Mouse (Mus musculus) cortical plate, adult 2 months (tissue): Measurements from ENCODE around the gene Kcnh3. TPM values are rescaled to one million over a fixed set of nuclear protein-coding genes. Genes with fewer than 3 reads are reported as not detected.
A peak's percentile ranks its signal among the peaks of the same experiment; 100 is the strongest.
"Not testable (repeated sequence)": the region's sequence is repeated elsewhere in the genome, so short reads cannot be mapped to it uniquely, and the experiment has no call there.

Source experiments
- H3K27ac ChIP-seq: fragments of 200-500 bp; 2 replicates; pipeline ENCODE4 v1.5.1; 2012; ENCODE audit warnings: low read length, control low read depth, inconsistent platforms; ENCODE audit not compliant: insufficient read depth
- H3K4me1 ChIP-seq: fragments of 200-500 bp; 2 replicates; pipeline ENCODE4 v1.6.1; 2011; ENCODE audit warnings: low read length; ENCODE audit not compliant: control insufficient read depth, insufficient read depth
- H3K4me3 ChIP-seq: fragments of 200-500 bp; 2 replicates; pipeline ENCODE4 v1.5.1; 2011; ENCODE audit warnings: mild to moderate bottlenecking, low read length, control low read depth; ENCODE audit not compliant: insufficient read depth
- CTCF ChIP-seq: fragments of 200-500 bp; IDR thresholded peaks from 2 replicates; pipeline ENCODE4 v1.5.1; 2011; ENCODE audit warnings: mild to moderate bottlenecking, control low read depth, low read length; ENCODE audit not compliant: insufficient read depth; ENCODE audit errors: extremely low read depth
- POLR2A ChIP-seq: fragments of 200-500 bp; IDR thresholded peaks from 2 replicates; pipeline ENCODE4 v1.6.1; 2011; ENCODE audit warnings: mild to moderate bottlenecking, low read length, control low read depth; ENCODE audit not compliant: insufficient read depth; ENCODE audit errors: extremely low read depth
- polyA plus RNA-seq: library from polyadenylated mRNA; depleted of rRNA; stranded (reverse); fragments of >200 nt; gene quantifications from 2 replicates; pipeline ENCODE4 v1.2.3, GENCODE M21; 2012

Gene Kcnh3
- polyA plus RNA-seq, 1 experiment = 180 TPM

DNA sequence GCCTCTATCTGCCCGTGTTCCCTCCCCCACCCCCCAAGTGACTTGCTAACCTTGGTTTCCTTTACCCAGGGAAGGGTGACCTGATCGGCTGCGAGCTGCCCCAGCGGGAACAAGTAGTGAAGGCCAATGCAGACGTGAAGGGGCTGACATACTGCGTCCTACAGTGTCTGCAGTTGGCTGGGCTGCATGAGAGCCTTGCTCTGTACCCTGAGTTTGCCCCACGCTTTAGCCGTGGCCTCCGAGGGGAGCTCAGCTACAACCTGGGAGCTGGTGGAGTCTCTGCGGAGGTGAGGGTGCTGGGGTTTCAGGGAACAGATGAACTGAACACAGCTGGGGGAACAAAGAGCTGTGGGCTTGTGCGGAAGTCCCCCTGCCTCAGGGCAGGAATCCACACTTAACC lies 13.3 kb downstream of the Kcnh3 start:
- H3K4me1 ChIP-seq = no peaks in the 10 kb centered on the region
- H3K4me3 ChIP-seq = no peak overlapping the region
- no peak overlapping the region for H3K27ac ChIP-seq
- TF ChIP-seq POLR2A (no peak), CTCF (no peak)

DNA sequence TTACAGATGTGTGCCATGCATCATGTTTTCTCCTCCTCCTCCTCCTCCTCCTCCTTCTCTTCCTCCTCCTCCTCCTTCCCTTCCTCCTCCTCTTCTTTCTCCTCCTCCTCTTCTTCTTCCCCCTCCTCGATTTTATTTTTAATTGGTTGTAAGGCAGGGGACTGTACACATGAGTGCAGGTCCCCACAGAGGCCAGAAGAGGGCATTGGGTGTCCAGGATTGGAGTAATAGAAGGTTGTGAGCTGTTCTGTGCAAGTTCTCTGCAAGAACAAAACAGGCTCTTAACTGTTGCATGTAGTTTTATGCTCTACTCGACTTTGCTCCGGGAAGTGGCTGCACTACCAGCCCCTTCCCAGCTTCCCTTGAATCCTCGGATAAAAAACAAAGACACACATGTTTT lies 15.5 kb downstream of the Kcnh3 start:
- Histone ChIP-seq H3K4me1 (no peaks in the 10 kb centered on the region), H3K4me3 (no peak overlapping the region), H3K27ac (no peak overlapping the region)
- TF ChIP-seq CTCF (peak; percentile 41), POLR2A (no peak)

DNA sequence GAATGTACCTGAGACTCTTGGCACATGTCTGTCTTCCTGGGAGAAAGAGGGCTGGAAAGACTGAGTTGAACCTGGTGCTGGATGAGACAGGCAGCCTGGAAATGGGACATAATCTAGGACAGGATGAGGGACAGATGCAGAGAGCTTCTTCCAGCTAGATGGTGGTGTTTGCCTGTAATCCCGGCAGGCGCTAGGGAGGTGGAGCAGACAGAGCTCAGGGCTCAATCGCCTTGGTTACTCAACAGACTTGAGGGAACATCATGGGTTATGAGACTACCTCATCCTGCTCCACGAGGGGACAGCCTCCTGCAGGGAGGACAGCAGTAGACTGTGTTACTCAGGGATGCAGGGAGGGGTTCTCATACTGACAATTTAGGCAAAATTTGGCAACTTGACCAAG lies 16.6 kb downstream of the Kcnh3 start:
- H3K27ac ChIP-seq = no peak overlapping the region
- no peak overlapping the region for H3K4me3 ChIP-seq
- TF ChIP-seq CTCF = no peak
- TF ChIP-seq POLR2A = no peak; the same call in 1 of the 2 replicates
- H3K4me1 ChIP-seq = no peaks in the 10 kb centered on the region

DNA sequence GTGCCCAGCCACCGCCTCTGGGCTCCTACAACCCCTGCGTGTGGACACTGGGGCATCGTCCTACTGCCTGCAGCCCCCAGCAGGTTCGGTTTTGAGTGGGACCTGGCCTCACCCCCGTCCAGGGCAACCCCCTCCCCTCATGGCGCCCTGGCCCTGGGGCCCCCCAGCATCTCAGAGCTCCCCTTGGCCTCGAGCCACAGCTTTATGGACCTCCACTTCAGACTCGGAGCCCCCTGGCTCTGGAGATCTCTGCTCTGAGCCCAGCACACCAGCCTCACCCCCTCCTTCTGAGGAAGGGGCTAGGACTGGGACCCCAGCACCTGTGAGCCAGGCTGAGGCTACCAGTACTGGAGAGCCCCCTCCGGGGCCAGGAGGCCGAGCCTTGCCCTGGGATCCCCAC lies 17.4 kb downstream of the Kcnh3 start:
- TF ChIP-seq CTCF (no peak), POLR2A (no peak)
- Histone ChIP-seq H3K4me1 (no peaks in the 10 kb centered on the region), H3K27ac (no peak overlapping the region), H3K4me3 (no peak overlapping the region)

DNA sequence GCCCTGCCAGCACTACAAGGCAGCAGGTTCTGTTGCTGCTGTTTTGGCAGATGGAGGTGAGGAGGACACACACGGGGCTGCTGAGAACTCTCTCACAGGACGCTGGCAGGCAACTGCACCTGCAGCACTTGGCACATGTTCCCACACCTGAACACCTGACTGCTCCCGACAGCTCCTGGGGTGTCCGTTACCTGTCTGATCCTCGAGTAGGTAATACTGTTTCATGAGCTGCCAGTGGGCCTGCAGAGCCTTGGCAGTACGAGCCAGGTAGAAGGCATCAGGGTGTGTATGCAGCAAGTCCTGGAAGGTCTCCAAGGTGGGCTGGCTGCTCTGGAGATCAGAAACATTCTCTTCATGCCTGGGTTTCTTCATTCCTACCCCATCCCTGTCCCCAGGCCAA lies 22.1 kb downstream of the Kcnh3 start:
- not testable (repeated sequence) for H3K4me3 ChIP-seq, H3K27ac ChIP-seq, H3K4me1 ChIP-seq

DNA sequence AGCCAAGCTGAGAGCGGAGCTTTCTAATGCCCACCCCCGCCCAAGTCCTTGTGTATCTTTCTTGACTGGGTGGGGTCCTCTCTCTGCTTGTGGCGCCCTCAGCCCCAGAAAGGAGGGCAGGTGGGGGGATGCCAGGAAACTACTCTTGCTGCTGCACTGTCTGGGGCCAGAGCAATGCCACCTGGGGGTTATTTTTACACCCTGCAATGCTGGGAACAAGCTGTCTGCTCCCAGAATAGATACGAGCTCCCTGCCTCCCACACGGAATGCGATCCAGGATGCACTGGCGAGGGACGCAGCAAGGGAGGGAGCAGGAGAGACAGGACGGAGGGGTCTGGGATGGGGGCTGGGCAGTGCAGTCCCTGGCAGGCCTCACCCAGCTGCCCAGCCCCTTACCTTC lies 24.3 kb downstream of the Kcnh3 start:
- peaks cover 8% of the 10 kb centered on the region for H3K4me1 ChIP-seq
- TF ChIP-seq CTCF (no peak), POLR2A (no peak)
- no peak overlapping the region; the same call in 1 of the 2 replicates for H3K4me3 ChIP-seq
- peak overlapping the region; percentile 90 for H3K27ac ChIP-seq

DNA sequence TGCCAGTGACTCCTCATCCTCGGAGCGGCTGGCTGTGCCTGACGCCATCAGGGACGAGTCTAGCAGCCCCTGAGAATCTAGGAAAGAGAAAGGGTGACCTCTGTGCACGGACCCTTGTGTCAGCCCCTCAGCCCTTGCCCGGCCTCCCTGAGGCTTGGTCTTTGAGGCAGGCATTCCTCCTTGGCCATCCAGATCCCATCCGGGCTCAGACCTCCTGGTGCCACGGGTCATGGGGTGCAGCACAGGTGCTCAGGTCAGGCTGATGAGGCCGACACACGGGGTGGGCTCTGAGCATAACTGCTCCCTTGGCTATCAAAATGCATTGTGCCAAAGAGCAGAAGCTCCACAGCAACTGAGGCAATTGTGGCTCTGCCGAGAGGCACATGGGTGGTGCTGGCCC lies 25.3 kb downstream of the Kcnh3 start:
- TF ChIP-seq POLR2A (no peak), CTCF (no peak)
- H3K4me3 ChIP-seq = no peak overlapping the region; the same call in 1 of the 2 replicates
- peaks cover 8% of the 10 kb centered on the region for H3K4me1 ChIP-seq
- H3K27ac ChIP-seq = peak overlapping the region; percentile 90

DNA sequence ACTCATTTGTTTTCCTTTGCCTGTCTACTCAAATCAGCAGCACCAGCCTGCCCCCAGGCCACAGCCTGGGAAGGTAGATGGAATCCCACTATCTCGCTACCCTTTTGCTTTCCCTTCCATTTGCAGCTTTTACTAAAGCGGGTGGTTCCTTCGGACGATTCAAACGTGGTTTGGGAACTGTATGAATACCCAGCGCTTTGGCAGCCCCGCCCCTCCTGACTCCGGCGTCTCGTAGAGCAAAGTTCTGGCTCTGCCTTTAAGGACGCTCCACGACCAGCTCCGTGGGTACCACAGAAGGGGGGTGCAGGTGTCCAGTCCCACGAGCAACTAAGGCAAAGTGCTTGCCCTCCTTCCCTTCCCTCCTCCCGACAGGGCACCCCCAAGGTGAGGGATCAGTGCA lies 26.4 kb downstream of the Kcnh3 start:
- peak overlapping the region; percentile 54 for H3K4me3 ChIP-seq
- not testable (repeated sequence) for H3K27ac ChIP-seq

DNA sequence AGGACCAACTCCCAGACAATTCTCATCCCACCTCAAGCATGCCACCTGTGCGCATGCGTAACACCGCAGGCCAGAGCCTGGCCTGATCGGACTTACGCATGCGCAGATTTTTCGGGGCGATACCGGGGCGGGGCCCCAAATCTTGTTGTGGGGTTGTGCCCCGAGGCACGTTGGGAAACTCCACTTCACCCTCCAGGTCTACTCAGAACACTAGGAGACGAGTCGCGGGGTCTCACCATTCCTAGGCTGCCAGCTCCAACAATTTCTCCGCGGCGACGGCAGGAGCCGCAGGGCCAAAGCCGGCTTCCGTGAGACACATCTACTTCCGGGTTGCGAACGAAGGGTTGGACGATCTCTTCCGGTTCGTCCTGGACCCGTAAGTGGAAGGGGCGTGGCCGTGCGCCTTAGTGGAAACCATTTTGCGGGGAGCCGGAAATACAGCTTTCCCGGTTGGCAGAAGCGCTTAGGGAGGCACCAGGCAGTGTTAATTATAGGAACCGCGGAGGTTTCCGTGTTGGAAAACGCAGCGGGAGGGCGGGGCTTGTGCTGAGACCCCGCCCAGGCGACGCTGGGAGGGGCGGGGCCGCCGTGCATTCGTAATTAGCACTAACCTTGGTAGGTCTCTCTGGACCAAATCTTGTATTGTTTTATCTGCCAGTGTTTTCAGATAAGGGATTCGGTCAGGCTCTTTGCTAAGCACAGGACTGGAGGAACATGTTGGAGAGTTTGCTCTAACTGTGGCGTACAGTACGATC lies 27.1 kb downstream of the Kcnh3 start, which contains the start of gene Mcrs1:
Gene Mcrs1, minus strand, starts transcription at position 336 of the 755 bp plus-strand sequence.
- peak within 1 kb of the TSS; percentile 54 for H3K4me3 ChIP-seq
- H3K4me1 ChIP-seq = peaks cover 8% of the 10 kb centered on the region
- TF ChIP-seq CTCF (no peak), POLR2A (no peak)
- peak within 1 kb of the TSS; percentile 95 for H3K27ac ChIP-seq

More for the DNA sequence above, 26.4 kb downstream of the Kcnh3 start:
- H3K4me1 ChIP-seq = not testable (repeated sequence)

DNA sequence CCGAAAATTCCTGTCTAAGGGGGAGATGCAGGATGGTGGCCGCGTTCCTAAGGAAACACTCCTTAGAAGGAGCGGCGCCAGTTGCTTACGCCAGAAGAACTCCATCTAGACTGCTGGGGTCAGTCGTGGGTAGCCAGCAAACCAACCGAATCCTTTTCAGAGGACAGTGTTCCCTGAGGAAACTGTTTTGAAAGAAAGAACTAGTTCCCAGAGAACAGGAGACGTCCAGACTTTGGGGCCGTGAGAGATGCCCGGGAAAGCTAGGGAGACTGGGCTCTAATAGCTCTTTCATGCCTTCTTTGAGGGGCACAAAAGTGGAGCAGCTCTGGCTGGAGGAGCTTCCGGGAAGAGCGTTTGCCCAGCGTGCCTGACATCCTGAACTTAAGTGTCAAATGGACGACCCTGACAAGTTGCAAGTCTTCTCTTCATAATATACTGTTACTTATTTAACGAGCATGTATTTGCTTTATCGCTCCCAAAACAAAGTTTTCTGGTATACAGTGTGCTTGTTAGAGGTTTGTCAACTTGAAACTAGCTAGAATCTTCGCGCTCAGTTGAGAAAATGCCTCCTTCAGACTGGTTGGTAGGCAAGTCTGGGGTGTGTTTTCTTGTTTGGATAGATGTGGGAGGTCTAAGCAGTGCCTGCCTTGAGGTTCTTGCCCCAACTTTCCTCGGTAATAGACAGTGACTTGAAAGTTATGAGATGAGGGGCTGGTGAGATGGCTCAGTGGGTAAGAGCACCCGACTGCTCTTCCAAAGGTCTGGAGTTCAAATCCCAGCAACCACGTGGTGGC lies 27.9 kb downstream of the Kcnh3 start:
- Histone ChIP-seq H3K27ac (peak overlapping the region; percentile 86), H3K4me3 (peak overlapping the region; percentile 54), H3K4me1 (peaks cover 8% of the 10 kb centered on the region)
- TF ChIP-seq POLR2A = no peak
- 0 out of 2 replicates have a peak, but pooled peaks have one; percentile 1 for TF ChIP-seq CTCF

DNA sequence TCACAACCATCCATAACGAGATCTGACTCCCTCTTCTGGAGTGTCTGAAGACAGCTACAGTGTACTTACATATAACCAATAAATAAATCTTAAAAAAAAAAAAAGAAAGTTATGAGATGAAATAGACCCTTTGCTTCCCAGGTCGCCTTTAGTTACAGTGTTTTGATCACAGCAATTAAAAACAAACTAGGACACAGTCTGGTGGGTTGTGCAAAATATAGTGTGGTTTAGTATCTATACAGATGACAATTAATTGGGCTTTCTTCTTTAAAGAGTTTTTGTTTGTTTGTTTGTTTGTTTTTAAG lies 28.5 kb downstream of the Kcnh3 start:
- not testable (repeated sequence) for H3K4me3 ChIP-seq, H3K4me1 ChIP-seq, H3K27ac ChIP-seq
